Mouse (Mus musculus): ENCODE measurements around the gene Alpi. TPM values are rescaled to one million over a fixed set of nuclear protein-coding genes. Genes with fewer than 3 reads are reported as not detected.
A peak's percentile ranks its signal among the peaks of the same experiment; 100 is the strongest.

The Alpi gene
- not detected for total RNA-seq (2021)

GRCm38 (mm10) chr1:87101411-87101810 is at the start of gene Alpi:
Gene Alpi, minus strand, starts transcription at chr1:87101606.
- DNase-seq = no peak

- no peak for DNase-seq
Observed at GRCm38 (mm10) chr1:87149422-87149821, 48.0 kb upstream of the Alpi start.

GRCm38 (mm10) chr1:87143141-87143540 is 41.7 kb upstream of the Alpi start:
- DNase-seq = no peak

- peak; percentile 49 for DNase-seq
Observed at GRCm38 (mm10) chr1:87142456-87142855, 41.0 kb upstream of the Alpi start.

- no peak for DNase-seq
Observed at GRCm38 (mm10) chr1:87141550-87141949, 40.1 kb upstream of the Alpi start.

- no peak for DNase-seq
Observed at GRCm38 (mm10) chr1:87131803-87132202, 30.4 kb upstream of the Alpi start.

- DNase-seq = peak; percentile 25
Observed at GRCm38 (mm10) chr1:87127206-87128030, 26.0 kb upstream of the Alpi start.

- DNase-seq = no peak
Observed at GRCm38 (mm10) chr1:87124673-87125072, 23.3 kb upstream of the Alpi start, which contains the start of gene Akp3. Gene Akp3, plus strand, starts transcription at chr1:87124973.

- no peak for DNase-seq
Observed at GRCm38 (mm10) chr1:87114784-87115183, 13.4 kb upstream of the Alpi start.

- peak; percentile 39 for DNase-seq
Observed at GRCm38 (mm10) chr1:87111719-87112354, 10.4 kb upstream of the Alpi start.

- no peak for DNase-seq
Observed at GRCm38 (mm10) chr1:87108564-87108963, 7.2 kb upstream of the Alpi start.

- no peak for DNase-seq
Observed at GRCm38 (mm10) chr1:87106536-87106935, 5.1 kb upstream of the Alpi start.

GRCm38 (mm10) chr1:87103936-87104335 is 2.5 kb upstream of the Alpi start:
- no peak for DNase-seq

GRCm38 (mm10) chr1:87102114-87102513 is 708 bp upstream of the Alpi start:
- DNase-seq = no peak

- peak; percentile 76 for DNase-seq
Observed at GRCm38 (mm10) chr1:87098358-87098975, 2.9 kb downstream of the Alpi start.

GRCm38 (mm10) chr1:87095642-87096041 is 5.8 kb downstream of the Alpi start:
- no peak for DNase-seq

- no peak for DNase-seq
Observed at GRCm38 (mm10) chr1:87089828-87090227, 11.6 kb downstream of the Alpi start, which contains the start of gene Alppl2. Gene Alppl2, minus strand, starts transcription at chr1:87089928.

GRCm38 (mm10) chr1:87089251-87089650 is 12.2 kb downstream of the Alpi start:
- no peak for DNase-seq

GRCm38 (mm10) chr1:87086964-87087363 is 14.4 kb downstream of the Alpi start:
- no peak for DNase-seq

- DNase-seq = no peak
Observed at GRCm38 (mm10) chr1:87086196-87086595, 15.2 kb downstream of the Alpi start.

- DNase-seq = no peak
Observed at GRCm38 (mm10) chr1:87073776-87074175, 27.6 kb downstream of the Alpi start.

GRCm38 (mm10) chr1:87070720-87071119 is 30.7 kb downstream of the Alpi start:
- DNase-seq = peak; percentile 25

- no peak for DNase-seq
Observed at GRCm38 (mm10) chr1:87060913-87061312, 40.5 kb downstream of the Alpi start.
